Mouse (Mus musculus) embryonic facial prominence, embryonic 10.5 days (tissue): Measurements from ENCODE around the gene H2-Ob. TPM values are rescaled to one million over a fixed set of nuclear protein-coding genes. Genes with fewer than 3 reads are reported as not detected.
"Not testable (repeated sequence)": the region's sequence is repeated elsewhere in the genome, so short reads cannot be mapped to it uniquely, and the experiment has no call there.

ENCODE experiments used
- DNase-seq: peaks from one replicate; pipeline ENCODE4 v3.0.0-alpha.2; 2017; ENCODE audit warnings: low spot score
- H3K27ac ChIP-seq: fragments of 300-500 bp; sonication (generic); replicated peaks from 2 replicates; pipeline ENCODE4 v1.5.1; 2016; ENCODE audit warnings: mild to moderate bottlenecking
- H3K27me3 ChIP-seq: fragments of 300-500 bp; sonication (generic); replicated peaks from 2 replicates; pipeline ENCODE4 v1.6.1; 2016; ENCODE audit warnings: low read depth, mild to moderate bottlenecking; ENCODE audit not compliant: poor library complexity, severe bottlenecking
- H3K36me3 ChIP-seq: fragments of 300-500 bp; sonication (generic); replicated peaks from 2 replicates; pipeline ENCODE4 v1.6.1; 2016; ENCODE audit warnings: mild to moderate bottlenecking, moderate library complexity
- H3K4me1 ChIP-seq: fragments of 300-500 bp; sonication (generic); 2 replicates; pipeline ENCODE4 v1.6.1; 2016
- H3K4me3 ChIP-seq: fragments of 300-500 bp; sonication (generic); 2 replicates; pipeline ENCODE4 v1.5.1; 2016; ENCODE audit warnings: mild to moderate bottlenecking, moderate library complexity
- H3K9me3 ChIP-seq: fragments of 300-500 bp; sonication (generic); 2 replicates; pipeline ENCODE4 v1.6.1; 2016; ENCODE audit warnings: mild to moderate bottlenecking
- WGBS: fragments of 180-500 bp; shearing (Covaris S2); methylation state at CpG from one replicate; pipeline ENCODE4 v1.1.7; 2016; 5-methylcytosine and 5-hydroxymethylcytosine counted together
- polyA plus RNA-seq: library from polyadenylated mRNA; unstranded; fragments of >200 nt; fragmentation: Nextera tagmentation; extraction: Ambion mirVana; gene quantifications from 2 replicates; pipeline ENCODE4 v1.2.1, GENCODE M21; 2016

Gene H2-Ob
- polyA plus RNA-seq, 1 experiment from 2014 or later, result not detected

GRCm38 (mm10) chr17:34211746-34212365, 26.8 kb upstream of the H2-Ob start:
- Histone ChIP-seq H3K4me3 (no peak overlapping the region), H3K9me3 (peaks cover 4% of the 10 kb centered on the region; the same call in 1 of the 2 replicates), H3K4me1 (peaks cover 4% of the 10 kb centered on the region), H3K36me3 (no peaks in the 10 kb centered on the region), H3K27me3 (peaks cover 86% of the 10 kb centered on the region), H3K27ac (no peak overlapping the region)
- 16% methylated on average over 23 of the region's 23 CpGs for WGBS
- no peak for DNase-seq

DNA sequence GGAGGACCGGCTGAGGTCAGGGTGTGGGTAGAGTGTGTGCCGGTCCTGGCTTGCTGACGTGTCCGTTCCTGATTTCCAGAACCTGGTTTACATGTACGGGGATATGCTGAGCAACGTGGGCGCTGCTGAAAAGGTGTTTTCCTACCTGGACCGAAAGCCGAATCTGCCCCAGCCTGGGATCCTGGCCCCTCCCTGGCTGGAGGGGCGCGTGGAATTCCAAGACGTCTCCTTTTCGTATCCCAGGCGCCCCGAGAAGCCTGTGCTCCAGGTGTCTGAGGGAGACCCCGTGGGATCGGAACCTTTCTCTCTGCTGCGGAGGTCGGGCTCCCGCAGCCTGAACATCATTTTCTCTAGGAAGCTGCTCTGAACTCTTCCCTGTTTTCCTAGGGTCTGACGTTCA, 24.8 kb upstream of the H2-Ob start:
- H3K27me3 ChIP-seq, result peaks cover 69% of the 10 kb centered on the region
- no peak for DNase-seq
- H3K9me3 ChIP-seq, result peaks cover 8% of the 10 kb centered on the region; the same call in 1 of the 2 replicates
- WGBS, result 53% methylated on average over 21 of the region's 21 CpGs
- no peak overlapping the region for H3K27ac ChIP-seq
- H3K36me3 ChIP-seq, result no peaks in the 10 kb centered on the region
- H3K4me3 ChIP-seq, result peak overlapping the region; percentile 23; the same call in 1 of the 2 replicates
- peaks cover 4% of the 10 kb centered on the region for H3K4me1 ChIP-seq

GRCm38 (mm10) chr17:34215176-34215575, 23.5 kb upstream of the H2-Ob start:
- DNase-seq, result no peak
- peaks cover 58% of the 10 kb centered on the region for H3K27me3 ChIP-seq
- H3K4me1 ChIP-seq, result peaks cover 4% of the 10 kb centered on the region
- no peak overlapping the region for H3K4me3 ChIP-seq
- H3K36me3 ChIP-seq, result no peaks in the 10 kb centered on the region
- H3K27ac ChIP-seq, result no peak overlapping the region
- H3K9me3 ChIP-seq, result peaks cover 6% of the 10 kb centered on the region; the same call in 1 of the 2 replicates
- WGBS, result 84% methylated on average over 12 of the region's 12 CpGs

- Histone ChIP-seq H3K4me3 (no peak overlapping the region), H3K9me3 (peaks cover 6% of the 10 kb centered on the region; the same call in 1 of the 2 replicates), H3K4me1 (no peaks in the 10 kb centered on the region), H3K36me3 (no peaks in the 10 kb centered on the region), H3K27me3 (peaks cover 36% of the 10 kb centered on the region), H3K27ac (no peak overlapping the region)
- WGBS, result 91% methylated on average over 8 of the region's 8 CpGs
- no peak for DNase-seq
Measured at GRCm38 (mm10) chr17:34217216-34217928, 21.3 kb upstream of the H2-Ob start.

- WGBS, result 90% methylated on average over 5 of the region's 5 CpGs
- H3K9me3 ChIP-seq, result peaks cover 6% of the 10 kb centered on the region; the same call in 1 of the 2 replicates
- H3K27me3 ChIP-seq, result peaks cover 30% of the 10 kb centered on the region
- H3K4me3 ChIP-seq, result no peak overlapping the region
- H3K4me1 ChIP-seq, result no peaks in the 10 kb centered on the region
- no peaks in the 10 kb centered on the region for H3K36me3 ChIP-seq
- DNase-seq, result no peak
- no peak overlapping the region for H3K27ac ChIP-seq
Measured at GRCm38 (mm10) chr17:34217986-34218385, 20.7 kb upstream of the H2-Ob start.

- no peaks in the 10 kb centered on the region for H3K4me1 ChIP-seq
- no peaks in the 10 kb centered on the region for H3K36me3 ChIP-seq
- DNase-seq, result no peak
- no peak overlapping the region for H3K4me3 ChIP-seq
- peaks cover 23% of the 10 kb centered on the region for H3K27me3 ChIP-seq
- peaks cover 6% of the 10 kb centered on the region; the same call in 1 of the 2 replicates for H3K9me3 ChIP-seq
- 90% methylated on average over 11 of the region's 11 CpGs for WGBS
- H3K27ac ChIP-seq, result no peak overlapping the region
Measured at GRCm38 (mm10) chr17:34218675-34219074, 20.0 kb upstream of the H2-Ob start.

DNA sequence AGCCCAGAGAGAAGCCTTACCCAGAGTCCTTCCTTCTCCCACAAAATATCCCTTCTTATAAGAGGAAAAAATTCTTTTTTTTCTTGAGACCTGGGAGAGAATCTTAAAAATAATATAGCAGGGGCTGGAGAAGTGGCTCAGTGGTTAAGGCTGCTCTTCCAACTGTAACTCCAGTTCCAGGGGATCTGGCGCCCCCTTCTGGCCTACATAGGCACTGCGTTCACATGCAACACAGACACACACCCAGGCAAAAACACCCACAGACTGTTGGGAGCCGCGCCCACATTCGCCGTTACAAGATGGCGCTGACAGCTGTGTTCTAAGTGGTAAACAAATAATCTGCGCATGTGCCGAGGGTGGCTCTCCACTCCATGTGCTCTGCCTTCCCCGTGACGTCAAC, 19.6 kb upstream of the H2-Ob start:
- H3K36me3 ChIP-seq, H3K4me1 ChIP-seq, H3K27ac ChIP-seq, H3K9me3 ChIP-seq, DNase-seq, H3K4me3 ChIP-seq: not testable (repeated sequence)
- 89% methylated on average over 9 of the region's 11 CpGs for WGBS
- peaks cover 19% of the 10 kb centered on the region for H3K27me3 ChIP-seq

DNA sequence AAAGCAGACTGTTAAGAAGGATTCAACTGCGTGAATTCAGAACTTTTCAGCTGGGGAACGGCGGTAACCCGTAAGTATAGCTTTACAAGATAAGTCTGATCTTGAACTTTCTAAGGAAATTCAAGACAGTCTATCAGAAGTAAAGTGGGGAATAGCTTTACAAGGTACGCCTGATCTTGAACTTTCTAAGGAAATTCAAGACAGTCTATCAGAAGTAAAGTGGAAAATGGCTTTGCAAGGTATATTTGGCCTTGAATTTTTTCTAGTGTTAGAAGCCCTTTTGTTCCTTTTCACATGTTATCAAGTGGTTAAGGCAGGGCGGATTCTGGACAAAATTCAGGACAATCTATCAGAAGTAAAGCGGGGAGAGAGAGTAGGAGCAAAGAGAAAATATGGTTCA, 18.9 kb upstream of the H2-Ob start:
- not testable (repeated sequence) for H3K4me3 ChIP-seq, DNase-seq, H3K36me3 ChIP-seq, H3K4me1 ChIP-seq, H3K9me3 ChIP-seq, H3K27ac ChIP-seq
- WGBS, result 93% methylated on average over 3 of the region's 7 CpGs
- H3K27me3 ChIP-seq, result peaks cover 12% of the 10 kb centered on the region

GRCm38 (mm10) chr17:34220401-34220800, 18.3 kb upstream of the H2-Ob start:
- not testable (repeated sequence) for DNase-seq, H3K36me3 ChIP-seq, H3K4me3 ChIP-seq, H3K4me1 ChIP-seq, H3K27ac ChIP-seq, H3K27me3 ChIP-seq
- peaks cover 15% of the 10 kb centered on the region for H3K9me3 ChIP-seq
- 97% methylated on average over 9 of the region's 16 CpGs for WGBS

GRCm38 (mm10) chr17:34224816-34225215, 13.9 kb upstream of the H2-Ob start:
- H3K27ac ChIP-seq, result no peak overlapping the region
- no peak overlapping the region for H3K4me3 ChIP-seq
- H3K4me1 ChIP-seq, result no peaks in the 10 kb centered on the region
- 91% methylated on average over 3 of the region's 3 CpGs for WGBS
- DNase-seq, result no peak
- peaks cover 11% of the 10 kb centered on the region for H3K9me3 ChIP-seq
- H3K36me3 ChIP-seq, result no peaks in the 10 kb centered on the region
- H3K27me3 ChIP-seq, result no peaks in the 10 kb centered on the region

GRCm38 (mm10) chr17:34225426-34225825, 13.3 kb upstream of the H2-Ob start:
- Histone ChIP-seq H3K27ac (no peak overlapping the region), H3K4me3 (no peak overlapping the region), H3K27me3 (no peaks in the 10 kb centered on the region), H3K9me3 (peaks cover 11% of the 10 kb centered on the region), H3K36me3 (no peaks in the 10 kb centered on the region), H3K4me1 (no peaks in the 10 kb centered on the region)
- 94% methylated on average over 8 of the region's 8 CpGs for WGBS
- no peak for DNase-seq

GRCm38 (mm10) chr17:34225911-34226310, 12.8 kb upstream of the H2-Ob start:
- H3K27me3 ChIP-seq, H3K4me3 ChIP-seq, H3K4me1 ChIP-seq, H3K27ac ChIP-seq, DNase-seq, H3K36me3 ChIP-seq: not testable (repeated sequence)
- H3K9me3 ChIP-seq, result peaks cover 11% of the 10 kb centered on the region
- WGBS, result 96% methylated on average over 15 of the region's 23 CpGs

DNA sequence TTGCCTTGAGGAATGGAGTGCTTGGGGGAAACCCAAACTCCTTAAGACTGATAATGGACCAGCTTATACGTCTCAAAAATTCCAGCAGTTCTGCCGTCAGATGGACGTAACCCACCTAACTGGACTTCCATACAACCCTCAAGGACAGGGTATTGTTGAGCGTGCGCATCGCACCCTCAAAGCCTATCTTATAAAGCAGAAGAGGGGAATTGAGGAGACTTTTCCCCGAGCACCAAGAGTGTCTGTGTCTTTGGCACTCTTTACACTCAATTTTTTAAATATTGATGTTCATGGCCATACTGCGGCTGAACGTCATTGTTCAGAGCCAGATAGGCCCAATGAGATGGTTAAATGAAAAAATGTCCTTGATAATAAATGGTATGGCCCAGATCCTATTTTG, 7.7 kb upstream of the H2-Ob start:
- H3K27me3 ChIP-seq, H3K36me3 ChIP-seq, H3K4me3 ChIP-seq, H3K4me1 ChIP-seq, H3K27ac ChIP-seq, DNase-seq, H3K9me3 ChIP-seq: not testable (repeated sequence)
- WGBS, result 90% methylated on average over 9 of the region's 9 CpGs
